Mouse (Mus musculus) telencephalon, adult 2 months (tissue): ENCODE measurements around the gene Btbd16.
A peak's percentile ranks its signal among the peaks of the same experiment; 100 is the strongest.

Experiments
- DNase-seq: peaks from one replicate; pipeline ENCODE4 v3.0.0-alpha.2; 2011; ENCODE audit warnings: low read depth, low spot score

Btbd16 gene

DNA sequence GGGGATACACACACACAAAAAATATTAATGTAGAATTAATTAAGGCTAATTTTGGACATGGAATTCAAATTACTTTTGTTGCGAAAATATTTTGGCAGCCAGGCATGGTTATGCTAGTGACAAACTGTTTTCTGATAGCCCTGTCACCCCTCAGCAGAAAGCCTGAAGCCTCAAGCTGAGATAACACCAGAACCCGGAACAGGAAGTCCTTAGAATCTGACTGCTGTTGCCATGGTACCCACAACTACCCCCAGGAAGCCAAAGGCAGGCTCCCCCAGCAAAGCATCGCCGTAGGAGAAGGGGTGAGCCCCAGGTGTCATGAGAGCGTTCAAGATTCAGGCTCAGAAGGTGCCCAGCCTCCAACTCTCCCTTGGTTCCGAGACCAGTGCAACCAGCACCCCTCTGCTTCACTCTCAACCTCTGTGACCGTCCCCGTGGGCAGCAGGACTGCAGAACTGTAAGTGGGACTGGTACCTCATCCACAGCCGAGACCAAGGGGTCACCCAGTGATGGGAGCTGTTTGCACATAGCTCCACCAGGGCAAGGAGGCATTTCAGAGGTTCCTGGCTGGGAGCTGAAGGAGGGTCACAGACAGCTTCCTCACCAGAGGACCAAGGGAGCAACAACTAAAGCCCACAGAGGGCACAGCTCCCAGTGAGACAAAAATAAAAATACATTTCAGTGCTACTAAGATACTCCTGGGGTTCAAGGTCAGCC lies at the start of gene Btbd16:
Btbd16 (plus strand) TSS at position 156 of the 717 bp plus-strand sequence.
- no peak for DNase-seq

DNA sequence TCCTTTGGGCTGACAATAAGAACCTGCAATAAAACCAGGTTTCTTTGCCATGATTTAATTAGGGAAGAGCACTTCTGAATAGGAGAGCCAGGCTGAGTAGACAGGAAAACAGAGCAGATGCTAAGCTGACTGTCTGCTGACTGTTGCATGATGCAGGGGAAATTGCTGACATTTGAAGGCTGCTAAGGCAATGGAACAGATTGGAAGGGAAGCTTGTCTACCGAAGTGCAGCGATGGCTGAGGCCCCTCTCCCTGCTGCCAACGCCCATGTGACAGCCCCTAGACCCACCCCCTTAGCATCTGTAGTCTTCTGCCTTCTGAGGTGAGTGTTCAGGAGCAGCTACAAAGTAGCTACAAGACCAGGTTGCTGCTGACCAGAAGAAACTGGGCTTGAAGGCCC lies 47.7 kb upstream of the Btbd16 start:
- peak; percentile 56 for DNase-seq

DNA sequence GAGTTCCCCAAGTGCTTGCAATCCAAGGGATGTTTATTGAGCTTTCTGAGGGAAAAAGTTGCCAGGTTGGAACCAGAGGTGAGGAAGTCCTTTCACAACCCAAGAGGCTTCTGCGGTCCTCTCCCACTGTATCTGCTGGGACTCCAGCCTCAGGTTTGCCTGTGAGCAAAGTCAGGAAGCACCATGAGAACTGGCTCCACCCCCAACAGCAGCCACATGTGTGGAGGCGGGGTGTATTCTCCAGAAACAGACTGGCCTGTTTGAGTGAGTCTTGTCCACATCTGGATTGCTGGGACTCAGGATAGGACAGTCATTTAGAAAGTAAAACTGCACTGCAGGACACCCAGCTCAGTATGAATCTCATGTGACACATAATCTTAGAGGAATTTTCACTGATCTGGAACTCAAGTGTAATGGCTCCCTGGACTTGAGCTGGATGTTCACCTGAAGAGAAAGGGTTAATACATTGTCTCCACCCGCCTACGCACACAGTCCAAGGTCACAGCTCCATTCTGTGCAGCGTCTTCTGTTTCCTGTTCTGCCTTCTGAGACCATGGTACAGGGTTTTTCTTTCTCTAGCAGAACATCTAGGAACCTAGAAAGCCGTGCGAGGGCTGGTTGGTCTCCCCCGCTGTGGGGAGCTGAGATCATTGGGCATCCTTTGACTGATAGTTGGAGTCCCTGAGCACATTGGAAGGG lies 47.0 kb upstream of the Btbd16 start:
- no peak for DNase-seq

DNA sequence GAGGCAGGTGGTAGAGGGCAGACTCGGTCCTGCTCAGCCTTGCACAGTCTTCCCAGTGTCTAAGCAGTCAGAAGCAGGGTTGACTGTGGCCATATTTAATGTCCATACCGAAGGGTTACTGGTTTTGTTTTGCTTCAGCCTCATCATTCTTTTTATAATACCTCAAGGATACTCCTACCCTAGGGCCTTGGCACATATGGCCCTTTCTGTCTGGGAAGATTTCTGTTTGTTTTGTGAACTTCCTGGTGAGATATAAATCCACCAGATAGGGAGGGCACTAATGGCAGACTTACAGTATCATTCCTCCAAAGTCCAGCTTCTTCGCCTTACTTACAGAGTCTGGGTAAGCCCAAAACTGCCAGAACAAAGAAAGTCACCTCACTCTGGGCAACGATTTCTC lies 46.3 kb upstream of the Btbd16 start:
- DNase-seq: no peak

DNA sequence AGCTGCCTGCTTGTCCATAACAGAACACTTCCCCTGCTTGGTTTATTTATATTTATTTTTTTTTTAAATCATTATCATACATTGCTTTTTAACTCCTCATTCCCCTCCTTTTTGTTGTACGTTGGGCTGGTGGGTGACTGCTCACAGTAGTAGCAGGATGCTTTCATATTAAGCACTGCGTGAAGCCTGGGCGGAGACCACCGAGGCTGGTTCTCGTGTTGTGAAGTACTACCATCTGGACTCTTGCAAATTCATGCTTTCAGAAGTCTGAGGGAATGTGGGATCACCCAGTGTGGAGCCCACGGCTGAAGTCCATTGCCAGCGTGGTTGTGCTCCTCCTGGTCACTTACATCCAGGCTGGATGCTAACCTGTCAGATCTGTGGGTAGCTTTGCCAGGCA lies 42.1 kb upstream of the Btbd16 start:
- DNase-seq: no peak

DNA sequence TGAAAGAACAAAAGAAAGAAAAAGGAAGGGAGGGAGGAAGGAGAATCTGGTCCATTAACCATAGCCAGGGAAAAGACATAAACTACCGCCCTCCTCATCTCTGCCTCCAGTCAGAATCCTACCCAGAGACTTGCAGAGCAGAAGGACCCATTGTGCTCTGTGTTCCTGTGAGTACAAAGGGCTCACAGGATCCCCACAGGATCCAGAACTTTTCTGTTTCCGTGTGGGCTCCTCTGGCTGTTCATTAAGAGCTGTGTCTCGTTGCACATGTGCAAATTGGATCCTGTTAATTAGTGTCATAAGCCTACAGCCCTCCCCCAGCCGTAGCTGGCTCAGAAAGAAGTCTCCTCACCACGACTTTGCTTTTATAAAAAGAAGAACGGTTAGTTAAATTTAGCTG lies 41.0 kb upstream of the Btbd16 start:
- no peak for DNase-seq

DNA sequence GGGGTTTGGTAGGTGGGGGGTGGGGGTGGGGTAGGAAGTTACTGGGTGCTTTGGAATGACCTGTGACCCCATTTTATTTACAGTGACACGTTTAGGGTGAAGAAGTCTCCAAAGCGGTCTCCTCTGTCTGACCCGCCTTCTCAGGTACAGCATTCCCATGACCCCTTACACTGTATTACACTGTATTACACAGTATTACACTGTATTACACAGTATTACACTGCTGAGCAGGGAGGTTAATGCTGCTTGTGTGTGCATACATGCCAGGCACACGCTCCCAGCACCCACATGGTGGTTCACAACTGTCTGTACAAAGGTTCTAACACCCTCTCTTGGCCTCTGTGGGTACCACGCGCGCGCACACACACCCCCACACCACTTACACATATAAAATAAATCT lies 40.4 kb upstream of the Btbd16 start:
- DNase-seq: no peak

DNA sequence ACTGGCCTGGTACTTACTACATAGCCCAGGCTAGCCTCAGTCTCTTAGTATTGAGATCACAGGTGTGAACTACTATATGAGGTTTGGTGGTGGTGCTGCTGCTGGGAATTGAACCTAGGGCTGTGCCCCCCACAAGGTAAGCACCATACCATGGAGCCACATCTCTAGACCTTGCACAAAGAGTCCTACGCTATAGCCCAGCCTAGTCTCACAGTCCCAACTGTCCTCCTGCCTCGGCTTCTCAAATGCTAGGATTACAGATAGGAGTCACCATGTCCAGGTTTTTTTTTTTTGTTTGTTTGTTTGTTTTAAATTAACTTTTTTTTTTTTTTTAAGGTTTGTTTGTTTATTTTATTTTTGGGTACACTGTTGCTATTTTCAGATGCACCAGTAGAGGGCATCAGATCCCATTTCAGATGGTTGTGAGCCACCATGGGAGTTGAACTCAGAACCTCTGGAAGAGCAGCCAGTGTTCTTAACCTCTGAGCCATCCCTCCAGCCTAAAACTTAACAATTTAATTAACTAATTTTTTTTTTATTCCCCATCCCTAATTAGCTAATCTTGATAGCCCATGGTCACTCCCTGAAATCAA lies 39.6 kb upstream of the Btbd16 start:
- DNase-seq: no peak

DNA sequence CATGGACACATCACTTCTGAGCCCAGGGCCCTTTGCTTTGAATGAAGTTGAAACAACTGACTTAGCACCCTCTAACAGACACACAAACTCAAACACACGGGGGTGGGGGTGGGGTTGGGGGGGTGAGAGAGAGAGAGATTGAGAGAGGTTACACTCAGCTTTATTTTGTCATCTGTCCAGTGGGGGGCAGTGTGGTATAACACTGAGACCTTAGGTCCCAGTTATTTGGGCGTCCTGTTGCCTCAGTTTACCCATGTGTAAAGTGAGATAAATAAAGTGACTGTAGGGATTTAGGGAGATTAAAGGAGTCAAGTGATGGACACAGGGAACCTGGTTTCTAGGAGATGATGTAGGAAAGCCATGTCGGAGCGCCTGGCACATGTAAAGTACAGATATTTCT lies 32.8 kb upstream of the Btbd16 start:
- no peak for DNase-seq

DNA sequence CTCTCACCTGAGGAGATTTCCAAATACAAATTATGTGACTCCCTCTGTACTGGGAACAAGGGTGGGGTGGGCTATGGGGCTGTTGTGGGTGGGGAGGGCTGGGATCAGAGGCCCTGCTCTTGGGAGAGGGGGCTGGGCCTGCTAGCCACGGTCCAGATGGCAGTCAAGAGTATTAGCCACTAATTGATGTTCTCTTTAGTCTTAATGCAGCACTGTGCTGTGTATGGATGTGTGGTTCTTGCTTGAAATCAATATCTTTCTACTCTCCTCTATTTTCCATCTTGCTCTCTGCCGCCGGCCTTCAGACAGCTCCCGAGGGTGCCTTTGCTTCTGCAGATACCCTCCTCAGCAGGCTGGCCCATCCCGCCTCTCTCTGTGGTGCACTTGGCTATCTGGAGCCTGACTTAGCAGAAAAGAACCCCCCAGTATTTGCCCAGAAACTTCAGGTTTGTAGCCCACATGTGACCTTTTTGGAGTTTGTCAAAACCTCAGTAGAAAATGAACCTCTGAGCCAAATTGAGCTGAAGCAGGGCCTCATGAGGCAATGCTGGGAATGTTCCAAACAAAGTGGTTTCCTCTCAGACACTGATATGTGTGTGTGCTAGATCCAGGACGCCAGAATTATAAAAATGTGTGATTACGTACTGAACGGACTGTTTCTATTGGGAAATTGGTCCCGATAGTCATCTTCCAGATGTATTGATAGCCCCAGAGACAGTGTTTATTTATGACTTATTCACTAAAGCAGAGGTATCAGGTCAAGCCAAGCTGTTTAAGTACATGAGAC lies 30.4 kb upstream of the Btbd16 start:
- DNase-seq: no peak

DNA sequence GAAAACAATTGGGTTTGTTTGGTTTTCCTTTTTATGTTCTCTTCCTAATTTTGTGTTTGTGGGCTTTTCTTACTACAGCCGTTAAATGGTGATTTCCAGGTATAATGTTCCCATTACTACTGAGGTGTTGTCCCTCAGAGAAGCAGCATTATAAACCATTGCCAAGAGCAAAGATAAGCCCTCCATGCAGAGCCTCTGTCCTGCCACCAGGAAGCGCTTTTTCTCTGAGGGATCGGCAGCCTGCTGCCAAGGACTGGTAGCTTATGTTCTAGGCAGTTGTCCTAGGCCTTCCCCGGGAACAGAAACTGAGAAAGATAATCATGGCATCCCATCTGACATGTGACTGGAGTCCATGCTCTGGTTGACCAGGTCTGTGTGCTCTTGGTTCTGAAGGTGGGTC lies 24.7 kb upstream of the Btbd16 start:
- DNase-seq: no peak

DNA sequence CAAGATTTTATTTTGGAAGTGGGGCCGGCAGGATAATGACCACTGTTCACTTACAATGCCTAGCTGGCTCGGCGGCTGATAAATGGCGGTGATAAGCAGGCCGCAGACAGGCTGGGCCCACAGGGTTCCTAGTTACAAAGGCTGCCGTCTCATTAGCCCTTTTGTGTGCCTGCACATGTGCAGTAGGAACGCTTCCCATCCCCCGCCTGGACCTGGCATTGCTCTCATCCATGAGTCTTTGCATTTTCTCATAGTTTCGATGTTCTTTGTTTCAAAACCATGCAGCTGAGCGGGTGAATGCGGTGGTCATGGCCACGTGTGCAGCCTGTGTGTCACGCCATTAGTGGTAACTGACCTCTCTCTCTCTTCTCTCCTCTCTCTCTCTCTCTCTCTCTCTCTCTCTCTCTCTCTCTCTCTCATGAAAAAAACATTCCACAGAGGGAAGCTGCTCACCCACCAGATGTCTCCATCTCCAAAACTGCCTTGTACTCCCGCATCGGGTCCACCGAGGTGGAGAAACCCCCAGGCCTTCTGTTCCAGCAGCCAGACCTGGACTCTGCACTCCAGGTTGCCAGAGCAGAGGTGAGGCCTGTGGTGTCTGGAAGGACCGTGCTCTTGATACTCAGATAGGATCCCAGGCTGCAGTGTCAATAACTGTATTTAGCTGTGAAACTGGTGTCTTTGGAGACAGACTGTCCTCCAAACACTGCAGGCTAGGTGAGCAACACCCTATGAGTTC lies 22.9 kb upstream of the Btbd16 start:
- DNase-seq: no peak

DNA sequence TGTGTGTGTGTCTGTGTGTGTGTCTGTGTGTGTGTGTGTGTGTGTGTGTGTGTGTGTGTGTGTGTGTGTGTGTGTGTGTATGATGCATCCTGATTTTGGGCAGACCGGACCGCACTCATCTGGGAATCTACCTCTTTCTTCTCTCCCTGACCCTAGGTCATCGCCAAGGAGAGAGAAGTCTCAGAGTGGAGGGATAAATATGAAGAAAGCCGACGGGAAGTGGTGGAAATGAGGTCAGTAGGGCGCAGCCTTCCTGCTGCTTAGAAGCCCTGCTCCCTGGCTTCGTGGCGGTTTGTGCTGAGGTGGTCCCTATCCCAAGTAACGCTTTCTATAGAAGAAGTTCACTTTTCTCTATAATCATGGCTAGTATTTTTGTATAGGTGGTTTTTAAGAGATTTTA lies 22.2 kb upstream of the Btbd16 start:
- DNase-seq: no peak

DNA sequence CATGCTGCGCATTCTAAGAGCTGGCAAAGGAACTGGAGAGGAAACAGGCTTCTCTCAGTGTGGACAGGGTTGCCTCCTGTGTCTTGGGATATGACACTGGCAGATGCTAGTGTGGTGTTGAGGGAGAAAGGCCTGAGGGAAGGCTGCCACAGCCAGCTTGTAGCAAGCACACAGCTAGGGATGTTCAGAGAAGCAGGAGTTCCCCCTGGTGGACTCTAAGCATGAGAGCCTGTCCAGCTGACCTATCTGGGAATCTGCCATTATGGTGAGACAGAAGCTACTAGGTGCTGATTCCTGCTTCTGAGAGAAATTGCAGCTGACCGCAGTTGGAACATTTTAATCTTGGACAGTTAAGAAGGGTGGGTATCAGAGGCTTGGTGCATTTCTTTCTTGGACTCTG lies 19.1 kb upstream of the Btbd16 start:
- no peak for DNase-seq

DNA sequence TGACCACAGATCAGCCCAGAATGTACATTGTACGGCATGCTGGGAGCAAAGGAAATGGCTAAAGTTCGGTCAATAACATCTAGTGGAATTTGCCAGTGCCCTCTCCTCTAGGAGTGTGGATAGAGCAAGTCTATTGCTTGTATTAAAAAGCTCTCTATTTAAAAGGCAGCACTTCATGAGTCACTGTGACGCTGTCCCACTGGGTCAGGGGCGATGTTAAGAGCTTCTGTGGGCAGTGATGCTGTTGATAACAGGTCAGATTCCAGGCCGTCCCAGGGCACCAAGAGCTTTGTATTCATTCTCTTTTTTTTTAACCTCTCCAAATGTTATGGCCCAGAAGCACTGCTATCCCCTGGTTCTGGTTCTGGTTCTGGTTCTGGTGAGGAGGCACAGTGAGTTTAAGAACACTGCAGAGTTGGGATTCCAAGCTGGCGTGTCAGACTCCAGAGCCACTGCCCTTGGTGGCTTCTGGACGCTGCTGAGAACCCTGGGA lies 17.5 kb upstream of the Btbd16 start:
- DNase-seq: no peak

DNA sequence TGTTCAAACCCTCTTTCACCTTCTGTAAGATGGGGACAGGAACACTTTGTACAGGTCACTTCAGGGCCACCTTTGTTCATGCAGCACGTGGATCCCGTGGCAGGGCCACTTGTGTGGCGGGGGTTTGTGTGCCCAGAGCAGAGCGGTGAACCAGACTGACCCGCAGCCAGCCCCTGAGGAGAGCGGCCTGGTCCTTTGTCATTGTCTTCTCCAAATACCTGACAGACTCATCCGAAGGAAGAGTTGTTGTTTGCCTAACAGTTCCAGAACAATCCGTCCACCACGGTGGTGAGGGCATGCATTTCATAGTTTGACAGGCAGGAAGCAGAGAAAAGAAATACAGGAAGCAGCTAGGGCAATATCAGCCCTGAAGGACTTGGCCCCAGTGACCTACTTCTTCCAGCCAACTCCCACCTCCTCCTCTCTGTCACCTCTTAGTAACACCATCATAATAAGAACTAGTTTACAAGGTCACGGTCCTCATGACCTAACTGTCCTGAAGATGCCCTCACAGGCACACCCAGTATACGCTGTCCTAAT lies 16.5 kb upstream of the Btbd16 start:
- DNase-seq: no peak

DNA sequence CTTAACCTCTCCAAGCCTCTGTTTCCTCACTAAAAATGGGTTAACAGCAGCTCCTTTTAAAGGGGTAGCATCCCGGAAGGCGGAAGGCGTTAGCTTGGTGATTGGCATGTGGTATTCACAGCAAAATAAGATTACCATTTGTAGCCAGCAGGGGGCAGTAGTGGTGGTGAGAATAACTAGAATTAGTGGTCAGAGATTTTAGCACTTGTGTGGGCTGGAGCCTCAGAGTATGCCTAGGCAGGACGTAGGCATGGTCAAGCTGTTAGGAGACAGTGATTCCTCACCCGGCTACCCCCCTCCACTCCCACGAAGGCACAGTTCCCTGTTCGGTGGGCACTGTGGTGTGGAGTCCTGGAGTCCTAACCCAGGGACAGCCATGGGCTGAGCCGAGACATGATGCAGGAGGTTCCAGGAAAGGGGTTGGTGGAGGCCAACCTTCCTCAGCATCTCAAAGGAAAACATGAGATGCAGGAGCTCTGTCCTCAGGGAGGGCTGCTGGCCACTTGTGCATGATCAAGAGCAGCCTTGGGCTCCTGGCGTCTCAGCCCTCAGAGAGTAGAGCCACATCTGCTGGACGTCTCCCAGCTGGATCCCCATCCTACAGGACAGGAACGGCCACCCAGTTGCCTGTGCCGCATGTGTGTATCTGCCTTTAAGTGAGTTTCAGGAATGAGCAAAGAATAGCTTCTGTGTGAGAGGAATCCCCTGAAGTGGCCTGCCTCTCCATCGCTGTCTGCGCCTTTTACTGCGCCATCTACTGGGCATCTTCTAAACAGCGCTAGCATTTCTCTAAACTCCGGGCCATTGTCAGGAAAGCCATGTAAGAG lies 11.6 kb upstream of the Btbd16 start:
- peak; percentile 59 for DNase-seq

DNA sequence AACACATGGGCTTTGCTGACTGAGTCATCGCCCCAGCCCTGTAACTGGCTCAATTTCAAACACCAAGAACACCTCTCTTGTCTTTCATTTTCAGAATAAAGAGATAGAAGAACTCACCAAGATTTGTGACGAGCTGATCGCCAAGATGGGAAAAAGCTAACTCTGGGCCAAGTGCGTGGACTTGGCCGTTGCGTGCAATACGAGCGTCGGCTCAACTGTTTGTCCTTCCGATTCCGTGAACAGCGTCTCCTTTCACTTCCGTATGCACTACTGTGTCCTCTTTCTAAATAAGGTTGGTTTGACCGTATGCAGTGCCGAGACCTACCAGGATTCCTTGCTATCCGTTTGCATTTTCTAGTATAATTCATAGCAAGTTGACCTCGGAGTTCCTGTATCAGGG lies 9.7 kb upstream of the Btbd16 start:
- DNase-seq: no peak

DNA sequence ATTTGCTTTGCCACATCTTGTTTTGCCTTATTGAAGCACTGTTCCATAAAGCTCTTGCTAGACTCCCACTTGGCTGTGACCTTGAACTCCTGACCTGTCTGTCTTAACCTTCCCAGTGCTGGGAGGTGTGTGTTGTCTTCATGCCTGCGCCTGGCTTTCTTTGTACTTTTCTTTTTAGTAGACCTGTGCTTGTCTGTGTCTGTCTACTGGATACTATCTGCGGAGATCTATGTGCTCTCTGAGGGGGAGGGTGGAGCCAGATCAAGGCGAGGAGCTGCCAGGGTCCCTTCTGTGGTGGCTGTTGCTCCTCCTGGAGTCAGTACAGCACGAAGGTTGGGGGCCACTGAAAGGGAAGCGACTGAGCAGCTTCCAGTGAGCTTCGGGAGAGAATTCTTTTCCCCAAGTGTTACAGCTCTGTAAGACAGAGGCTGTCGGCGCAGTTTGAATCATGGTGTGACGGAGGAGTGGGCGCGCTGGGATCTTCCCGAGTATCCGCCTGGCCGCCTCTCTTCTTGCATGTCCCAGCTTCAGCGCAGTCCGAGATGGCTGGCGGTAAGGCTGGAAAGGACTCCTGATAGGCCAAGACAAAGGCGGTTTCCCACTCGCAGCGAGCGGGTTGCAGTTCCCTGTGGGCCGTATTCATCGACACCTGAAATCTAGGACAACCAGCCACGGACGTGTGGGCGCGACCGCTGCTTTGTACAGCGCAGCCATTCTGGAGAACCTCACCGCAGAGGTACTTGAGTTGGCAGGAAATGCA lies 7.3 kb upstream of the Btbd16 start:
- DNase-seq: no peak

DNA sequence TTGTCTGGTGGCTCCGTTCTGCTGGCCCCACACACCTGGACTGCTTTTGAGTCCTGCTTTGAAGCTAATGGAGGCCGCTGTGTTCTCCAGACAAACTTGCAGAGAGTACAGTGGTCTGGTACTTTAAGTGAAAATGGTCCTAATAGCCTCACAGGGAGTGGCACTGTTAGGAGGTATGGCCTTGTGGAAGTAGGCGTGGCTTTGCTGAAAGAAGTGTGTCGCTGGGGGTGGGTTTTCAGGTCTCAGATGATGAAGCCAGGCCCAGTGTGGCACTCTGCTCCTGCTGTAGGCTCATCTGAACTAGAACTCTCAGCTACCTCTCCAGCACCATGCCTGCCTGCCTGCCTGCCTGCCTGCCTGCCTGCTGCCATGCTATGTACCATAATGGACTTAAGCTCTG lies 5.7 kb upstream of the Btbd16 start:
- no peak for DNase-seq
